Mouse (Mus musculus) kidney, postnatal 10 days (tissue): Measurements from ENCODE around the gene Kat14.

Experiments
- DNase-seq: peaks from one replicate; pipeline ENCODE4 v3.0.0; 2021; ENCODE audit warnings: mixed read lengths

Gene Kat14

GRCm38 (mm10) chr2:144382624-144383138, 13.9 kb downstream of the Kat14 start:
- no peak for DNase-seq

- no peak for DNase-seq
Measured at GRCm38 (mm10) chr2:144386296-144386695, 17.5 kb downstream of the Kat14 start.

GRCm38 (mm10) chr2:144388416-144388815, 19.6 kb downstream of the Kat14 start:
- DNase-seq = no peak

- DNase-seq = no peak
Measured at GRCm38 (mm10) chr2:144399531-144399930, 30.7 kb downstream of the Kat14 start.

GRCm38 (mm10) chr2:144400659-144401058, 31.9 kb downstream of the Kat14 start:
- DNase-seq = no peak

- DNase-seq = no peak
Measured at GRCm38 (mm10) chr2:144409037-144409436, 40.3 kb downstream of the Kat14 start.

GRCm38 (mm10) chr2:144410603-144411002, 41.8 kb downstream of the Kat14 start:
- DNase-seq = no peak

GRCm38 (mm10) chr2:144414646-144415045, 45.9 kb downstream of the Kat14 start:
- no peak for DNase-seq

GRCm38 (mm10) chr2:144416859-144417258, 48.1 kb downstream of the Kat14 start:
- no peak for DNase-seq

GRCm38 (mm10) chr2:144418062-144418461, 49.3 kb downstream of the Kat14 start:
- peak; percentile 45 for DNase-seq

- DNase-seq = peak; percentile 27
Measured at GRCm38 (mm10) chr2:144422094-144422675, 53.4 kb downstream of the Kat14 start.

GRCm38 (mm10) chr2:144425761-144426160, 57.0 kb downstream of the Kat14 start:
- DNase-seq = peak; percentile 42

- DNase-seq = peak; percentile 45
Measured at GRCm38 (mm10) chr2:144427852-144428251, 59.1 kb downstream of the Kat14 start.

- no peak for DNase-seq
Measured at GRCm38 (mm10) chr2:144428659-144429058, 59.9 kb downstream of the Kat14 start.

GRCm38 (mm10) chr2:144429171-144429570, 60.4 kb downstream of the Kat14 start:
- peak; percentile 38 for DNase-seq

- DNase-seq = no peak
Measured at GRCm38 (mm10) chr2:144431286-144431825, 62.6 kb downstream of the Kat14 start.

- no peak for DNase-seq
Measured at GRCm38 (mm10) chr2:144435679-144436078, 66.9 kb downstream of the Kat14 start.

- DNase-seq = no peak
Measured at GRCm38 (mm10) chr2:144438424-144438823, 69.6 kb downstream of the Kat14 start.

GRCm38 (mm10) chr2:144439191-144439700, 70.5 kb downstream of the Kat14 start:
- DNase-seq = no peak

GRCm38 (mm10) chr2:144441386-144441915, 72.7 kb downstream of the Kat14 start:
- no peak for DNase-seq

- DNase-seq = no peak
Measured at GRCm38 (mm10) chr2:144446360-144446999, 77.7 kb downstream of the Kat14 start.

- no peak for DNase-seq
Measured at GRCm38 (mm10) chr2:144450378-144450777, 81.6 kb downstream of the Kat14 start.

- peak; percentile 89 for DNase-seq
Measured at GRCm38 (mm10) chr2:144452364-144453008, 83.7 kb downstream of the Kat14 start.
